Mouse (Mus musculus) thymus, postnatal 0 days (tissue): ENCODE measurements around the gene Gm20388. TPM values are rescaled to one million over a fixed set of nuclear protein-coding genes. Genes with fewer than 3 reads are reported as not detected.
"Not testable (repeated sequence)": the region's sequence is repeated elsewhere in the genome, so short reads cannot be mapped to it uniquely, and the experiment has no call there.

Experiments
- DNase-seq: peaks from one replicate; pipeline ENCODE4 v3.0.0-alpha.2; 2015; ENCODE audit warnings: low spot score
- polyA plus RNA-seq: library from polyadenylated mRNA; unstranded; fragments of >200 nt; fragmentation: Nextera tagmentation; extraction: Ambion mirVana; gene quantifications from 2 replicates; pipeline ENCODE4 v1.2.1, GENCODE M21; 2015

Gene Gm20388
- polyA plus RNA-seq, 1 experiment from 2014 or later = not detected

- DNase-seq = no peak
These were observed 446.9 kb downstream of the Gm20388 start for GRCm38 (mm10) chr8:120357504-120357903.

GRCm38 (mm10) chr8:120361301-120361700, 450.7 kb downstream of the Gm20388 start:
- no peak for DNase-seq

- peak; percentile 59 for DNase-seq
These were observed 453.0 kb downstream of the Gm20388 start for GRCm38 (mm10) chr8:120363552-120364071.

DNA sequence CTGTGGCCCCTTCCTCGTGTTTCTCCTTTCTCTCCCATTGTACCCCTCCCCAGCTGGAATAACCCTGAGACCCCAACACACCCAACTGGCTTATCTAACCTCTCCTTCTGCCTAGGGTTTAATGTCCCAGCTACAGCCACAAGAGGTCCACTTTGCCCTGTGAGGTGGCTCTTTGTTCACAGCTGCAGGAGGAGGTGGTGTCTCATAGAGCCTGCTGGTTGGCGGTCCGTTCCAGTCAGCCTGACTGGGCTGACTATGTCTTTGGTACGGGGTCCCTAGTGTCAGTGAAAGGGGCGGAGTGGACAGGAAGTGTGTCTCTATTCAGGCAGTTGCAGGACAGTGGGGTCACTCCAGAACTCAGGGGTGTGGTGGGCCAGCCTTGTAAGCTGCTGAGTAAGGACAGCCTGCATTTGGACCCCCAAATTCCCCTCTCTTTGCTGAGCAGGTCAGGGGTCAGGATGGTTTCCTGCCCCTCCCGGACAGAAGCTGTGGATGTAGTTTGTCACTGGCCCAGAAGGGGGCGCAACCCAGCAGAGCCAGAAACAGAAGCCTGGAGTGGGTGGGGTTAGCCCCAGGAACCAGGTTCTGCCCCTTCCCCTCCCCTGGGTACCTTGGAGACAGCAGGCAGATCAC, 453.6 kb downstream of the Gm20388 start:
- DNase-seq = peak; percentile 61

DNA sequence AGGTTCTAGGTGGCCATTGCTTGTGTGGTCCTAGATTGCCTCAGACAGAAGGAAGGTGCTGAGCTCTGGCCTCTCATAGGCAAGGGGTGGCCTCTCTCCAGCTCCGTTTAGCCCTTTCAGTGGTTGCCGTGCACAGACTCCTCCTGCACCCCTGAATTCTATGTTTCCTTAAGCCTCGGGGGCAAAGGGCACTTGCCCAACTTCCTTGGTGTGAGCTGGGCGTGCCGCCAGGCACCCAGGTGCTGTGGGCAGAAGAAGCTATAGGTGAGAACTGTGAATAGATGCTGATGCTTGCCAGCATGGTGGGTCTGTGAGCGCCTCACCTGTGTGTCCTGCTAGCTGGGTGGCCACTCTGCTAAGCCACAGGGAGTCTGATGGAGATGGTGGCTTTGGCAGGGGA, 456.2 kb downstream of the Gm20388 start:
- DNase-seq = no peak

DNA sequence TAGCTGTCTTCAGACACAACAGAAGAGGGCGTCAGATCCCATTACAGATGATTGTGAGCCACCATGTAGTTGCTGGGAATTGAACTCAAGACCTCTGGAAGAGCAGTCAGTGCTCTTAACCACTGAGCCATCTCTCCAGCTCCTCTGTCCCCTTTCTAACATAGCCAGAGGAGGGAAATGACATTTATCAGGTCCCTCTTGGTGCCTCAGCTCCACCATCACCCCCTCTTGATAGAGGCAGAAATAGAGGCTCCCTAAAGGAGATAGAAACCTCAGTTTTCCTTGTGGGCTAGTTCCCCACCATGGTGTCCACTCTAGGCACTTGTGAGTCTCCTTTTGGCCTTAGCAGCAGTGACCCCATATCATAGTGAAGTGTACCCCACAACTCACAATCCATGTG, 457.6 kb downstream of the Gm20388 start:
- not testable (repeated sequence) for DNase-seq

DNA sequence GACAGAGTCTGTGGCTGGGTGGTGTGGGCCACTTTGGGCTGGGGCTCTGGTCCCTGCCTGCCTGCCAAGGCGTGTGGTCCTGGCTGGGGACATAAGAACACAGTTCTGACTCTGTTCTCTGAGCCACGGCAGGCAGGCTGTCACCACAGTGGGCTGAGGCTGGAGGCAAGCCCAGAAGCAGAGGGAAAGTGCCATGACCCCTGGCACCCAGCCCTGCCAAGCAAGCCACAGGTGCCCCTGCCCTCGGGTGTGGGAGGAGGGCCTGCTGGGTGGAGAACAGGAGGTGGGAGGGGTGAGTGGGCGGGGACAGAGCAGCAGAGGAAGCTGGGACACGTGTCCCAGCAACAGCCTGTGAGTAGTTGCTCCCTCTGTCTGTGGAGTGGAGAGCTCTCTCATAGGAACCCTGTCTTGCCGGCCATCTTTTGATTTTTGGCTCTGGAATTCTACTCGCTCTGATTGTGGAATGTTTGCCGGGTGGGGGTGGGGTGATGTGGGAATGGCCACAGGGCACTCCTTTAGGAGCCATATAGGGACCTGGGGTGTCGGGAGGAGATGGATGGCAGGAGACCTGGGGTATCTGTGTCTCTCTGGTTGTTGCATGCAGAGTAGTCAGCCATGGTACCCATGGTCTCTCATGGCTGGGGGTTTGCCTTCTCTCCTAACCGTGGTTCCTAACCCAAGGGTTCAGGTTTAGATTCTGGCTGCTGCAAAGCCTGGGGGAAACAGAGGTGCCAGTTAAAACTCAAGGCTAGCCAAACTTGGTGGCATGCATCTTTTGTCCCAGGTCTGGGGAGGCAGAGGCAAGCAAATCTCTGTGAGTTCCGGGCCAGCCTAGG, 458.4 kb downstream of the Gm20388 start:
- DNase-seq = peak; percentile 90

- no peak for DNase-seq
These were observed 459.3 kb downstream of the Gm20388 start for GRCm38 (mm10) chr8:120369956-120370355.

DNA sequence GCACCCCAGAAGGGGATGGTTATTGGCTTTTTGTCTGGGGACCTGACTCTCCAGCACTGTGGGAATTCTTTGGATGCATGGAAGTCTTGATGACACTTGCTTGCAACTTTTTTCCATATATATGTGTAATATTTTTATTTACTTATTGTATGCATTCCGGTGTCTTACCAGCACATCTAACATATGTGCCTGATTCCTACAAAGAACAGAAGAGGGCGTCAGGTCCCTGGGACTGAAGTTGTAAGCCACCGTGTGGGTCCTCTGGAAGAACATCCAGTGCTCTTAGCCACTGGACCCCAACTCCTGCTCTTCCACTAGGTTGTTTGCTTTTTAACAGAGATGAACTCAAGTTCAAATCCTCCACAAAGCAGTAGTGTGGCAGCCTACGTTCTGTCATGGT, 459.8 kb downstream of the Gm20388 start:
- DNase-seq = no peak

DNA sequence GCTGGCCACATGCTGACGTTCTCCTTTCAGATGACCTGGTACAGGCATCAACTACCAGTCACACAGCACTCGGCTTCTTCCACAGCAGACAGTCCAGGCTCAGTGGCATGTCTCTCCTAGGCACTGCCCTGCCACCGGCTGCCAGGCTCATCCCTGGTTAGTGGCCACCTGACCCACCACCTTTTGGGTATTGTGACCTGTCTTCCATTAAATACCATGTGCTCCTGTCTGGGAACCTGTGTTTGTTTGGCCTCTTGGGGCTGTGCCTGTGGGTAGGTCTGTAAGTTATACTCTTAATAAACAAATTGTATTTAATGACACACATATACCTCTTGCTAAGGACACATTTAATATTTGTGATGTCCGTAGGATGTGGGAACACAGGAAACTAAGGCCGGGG, 460.5 kb downstream of the Gm20388 start:
- no peak for DNase-seq

GRCm38 (mm10) chr8:120371725-120372457, 461.2 kb downstream of the Gm20388 start:
- DNase-seq = no peak

- DNase-seq = no peak
These were observed 462.0 kb downstream of the Gm20388 start for GRCm38 (mm10) chr8:120372684-120373083.

DNA sequence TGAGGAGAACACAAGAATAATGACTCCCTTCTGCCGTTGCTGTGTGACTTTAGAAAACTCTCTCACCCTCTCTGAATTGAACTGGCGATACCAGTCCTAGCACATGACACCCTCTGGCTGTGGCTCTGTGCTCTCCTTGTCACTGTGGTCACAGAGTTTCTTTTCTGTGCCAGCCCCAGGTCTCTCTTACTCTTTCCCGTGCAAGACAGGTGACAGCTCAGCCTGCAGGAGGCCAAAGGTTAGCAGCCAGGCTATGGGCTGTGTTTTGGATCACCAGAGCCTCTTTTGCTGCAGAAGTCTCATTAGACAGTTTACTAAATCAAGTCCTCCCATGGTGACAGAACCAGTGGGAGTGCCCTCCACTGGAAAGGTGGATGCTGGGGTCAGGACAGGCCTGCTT, 463.0 kb downstream of the Gm20388 start:
- no peak for DNase-seq

DNA sequence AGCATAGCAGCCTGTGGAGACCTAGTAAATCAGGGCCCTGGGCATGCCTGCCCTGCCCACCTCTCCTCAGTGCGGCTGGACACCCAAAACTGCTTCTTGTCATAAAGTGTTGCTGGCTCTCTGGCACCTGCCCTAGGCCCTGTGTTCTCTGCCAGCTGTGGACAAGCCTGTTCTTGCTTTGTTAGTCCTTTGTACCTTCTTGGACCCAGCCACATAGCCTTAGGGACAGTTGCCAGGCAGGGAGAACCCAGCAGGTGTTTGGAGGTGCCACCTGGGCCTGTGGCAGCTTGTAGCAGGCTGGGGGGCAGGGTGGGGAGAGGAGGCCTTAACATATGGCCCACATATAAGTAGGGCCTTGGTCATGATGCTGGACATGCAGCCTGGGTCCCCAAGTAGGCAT, 463.4 kb downstream of the Gm20388 start:
- DNase-seq = no peak

DNA sequence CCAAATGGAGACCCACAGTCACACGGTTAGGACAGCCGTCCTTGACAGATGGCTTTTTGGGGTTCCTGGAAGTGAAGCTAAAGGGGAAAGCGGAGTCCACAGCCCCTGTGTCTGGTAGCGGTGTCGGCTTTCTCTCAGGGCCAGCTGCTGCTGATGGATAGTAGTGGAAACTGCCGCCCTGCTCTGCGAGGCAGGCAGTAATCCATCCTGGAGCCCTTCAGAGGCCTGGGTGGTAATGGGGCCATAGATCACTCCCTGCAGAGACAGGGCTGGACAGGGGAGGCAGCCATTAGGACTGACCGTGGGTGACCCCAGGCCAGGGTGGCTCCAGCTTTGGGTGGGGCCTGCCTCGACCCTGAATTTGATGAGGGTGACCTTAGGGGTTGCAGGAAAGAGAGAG, 463.9 kb downstream of the Gm20388 start:
- no peak for DNase-seq

- DNase-seq = no peak
These were observed 464.5 kb downstream of the Gm20388 start for GRCm38 (mm10) chr8:120375170-120375569.

DNA sequence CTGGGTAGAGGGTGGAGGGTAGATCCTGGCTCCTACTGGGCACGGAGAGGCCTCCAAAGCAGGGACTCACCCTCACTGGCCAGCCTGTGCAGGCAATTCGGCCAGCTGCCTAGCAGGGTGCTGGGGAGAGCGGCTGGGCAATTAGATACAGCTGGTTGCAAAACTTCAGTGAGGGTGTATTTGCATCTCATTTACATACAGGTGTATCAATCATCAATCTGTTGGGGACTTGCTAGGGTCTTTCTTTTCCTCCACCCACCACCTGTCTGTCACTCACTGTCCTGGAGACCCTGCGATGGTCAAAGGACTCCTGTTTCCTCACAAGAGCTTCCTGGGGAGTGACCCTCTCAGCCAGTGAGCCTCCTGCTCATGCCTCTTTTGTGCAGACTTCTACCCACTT, 465.6 kb downstream of the Gm20388 start:
- DNase-seq = no peak

- no peak for DNase-seq
These were observed 466.5 kb downstream of the Gm20388 start for GRCm38 (mm10) chr8:120376847-120377802.

DNA sequence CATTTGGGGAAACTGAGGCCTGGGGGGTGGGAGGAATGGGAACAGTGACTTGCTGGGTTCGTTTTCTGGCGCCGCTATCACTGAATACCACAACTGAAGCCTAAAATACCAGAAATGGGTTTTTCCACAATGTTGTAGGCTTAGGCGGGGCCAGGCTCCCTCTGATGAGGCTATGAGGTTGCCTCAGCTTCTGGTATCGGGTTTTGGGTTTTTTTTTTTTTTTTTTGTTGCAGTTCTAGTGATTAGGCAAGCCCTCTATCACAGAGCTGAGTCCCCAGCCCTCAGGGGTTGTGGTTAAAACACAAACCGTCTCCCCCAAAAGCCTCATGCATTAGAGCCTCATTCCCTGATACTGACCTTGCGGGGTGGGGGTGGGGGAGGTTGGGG, 467.2 kb downstream of the Gm20388 start:
- DNase-seq = no peak

GRCm38 (mm10) chr8:120378306-120378705, 467.7 kb downstream of the Gm20388 start:
- DNase-seq = no peak

GRCm38 (mm10) chr8:120379015-120379414, 468.4 kb downstream of the Gm20388 start:
- no peak for DNase-seq
